Mouse (Mus musculus) lung, adult 2 months (tissue): ENCODE results near the gene Slfn8.
A peak's percentile ranks its signal among the peaks of the same experiment; 100 is the strongest.

Source experiments
- CTCF ChIP-seq: fragments of 200-500 bp; IDR thresholded peaks from 2 replicates; pipeline ENCODE4 v1.5.1; 2011; ENCODE audit warnings: mild to moderate bottlenecking, low read length, control low read depth; ENCODE audit not compliant: insufficient read depth
- POLR2A ChIP-seq: fragments of 200-500 bp; IDR thresholded peaks from 2 replicates; pipeline ENCODE4 v1.6.1; 2011; ENCODE audit warnings: low read depth, mild to moderate bottlenecking, control low read depth, low read length, borderline replicate concordance; ENCODE audit errors: extremely low read depth

- TF ChIP-seq CTCF (peak; percentile 89), POLR2A (no peak)
Measured at GRCm38 (mm10) chr11:83057863-83058262, 37.3 kb upstream of the Slfn8 start.
